Mouse (Mus musculus): ENCODE data around the gene Lcn2.

DNA sequence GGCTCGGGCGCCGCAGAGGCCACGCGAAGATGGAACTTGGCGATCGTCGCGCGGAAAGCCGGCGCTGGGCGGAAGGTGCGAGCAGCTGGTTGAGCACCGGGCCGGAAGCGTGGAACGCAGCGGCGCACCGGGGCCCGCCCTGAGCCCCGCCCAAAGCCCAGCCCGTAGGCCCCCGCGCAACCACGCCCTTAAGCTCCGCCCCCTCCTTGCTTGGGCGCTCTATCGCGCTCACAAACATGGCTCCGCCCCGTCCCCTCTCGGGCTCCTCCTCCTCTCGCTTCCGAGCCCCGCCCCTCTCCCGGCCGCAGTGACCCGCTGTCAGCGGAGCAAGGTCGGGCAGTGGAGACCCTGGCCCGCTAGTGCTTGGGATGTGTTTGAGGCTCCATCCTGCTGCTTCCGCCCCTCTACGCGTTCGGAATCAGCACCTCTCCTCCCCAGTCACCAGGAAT lies 6.3 kb downstream of the Lcn2 start, which contains the start of gene 1110008P14Rik:
- TF ChIP-seq CTCF (conservative IDR thresholded peaks at IDR 0.05; ENCODE audit: insufficient read depth, insufficient read length, low read depth, low read length) (no peak), POLR2A (IDR thresholded peaks at IDR 0.05; ENCODE audit: low read depth, low read length) (no peak)
